Mouse (Mus musculus) kidney, postnatal 0 days (tissue): Measurements from ENCODE around the gene Cbr1. TPM values are rescaled to one million over a fixed set of nuclear protein-coding genes. Genes with fewer than 3 reads are reported as not detected.

Source experiments
- ATAC-seq: fragments of 200-750 bp; cut with Nextera tagmentation; replicated peaks from 2 replicates; pipeline ENCODE4 v1.8.0; 2017; ENCODE audit warnings: low read depth, moderate number of reproducible peaks, moderate TSS enrichment, moderate library complexity; ENCODE audit not compliant: low FRiP score
- DNase-seq: peaks from one replicate; pipeline ENCODE4 v3.0.0-alpha.2; 2016; ENCODE audit warnings: low spot score
- H3K27ac ChIP-seq: fragments of 300-500 bp; sonication (generic); 2 replicates; pipeline ENCODE4 v1.5.1; 2014; ENCODE audit warnings: mild to moderate bottlenecking
- H3K27me3 ChIP-seq: fragments of 300-500 bp; sonication (generic); 2 replicates; pipeline ENCODE4 v1.6.1; 2014; ENCODE audit warnings: low read length, mixed read lengths; ENCODE audit not compliant: insufficient read depth
- H3K36me3 ChIP-seq: fragments of 300-500 bp; sonication (generic); 2 replicates; pipeline ENCODE4 v1.6.1; 2014; ENCODE audit warnings: low read length, mixed read lengths; ENCODE audit not compliant: insufficient read depth
- H3K4me1 ChIP-seq: fragments of 300-500 bp; sonication (generic); replicated peaks from 2 replicates; pipeline ENCODE4 v1.6.1; 2014; ENCODE audit warnings: antibody characterized with exemption, low read length, mixed read lengths; ENCODE audit not compliant: insufficient read depth
- H3K4me2 ChIP-seq: fragments of 300-500 bp; sonication (generic); 2 replicates; pipeline ENCODE4 v1.6.1; 2014; ENCODE audit warnings: mild to moderate bottlenecking, low read length, moderate library complexity, mixed read lengths
- H3K4me3 ChIP-seq: fragments of 300-500 bp; sonication (generic); replicated peaks from 2 replicates; pipeline ENCODE4 v1.5.1; 2014; ENCODE audit warnings: low read depth, low read length
- H3K9ac ChIP-seq: fragments of 300-500 bp; sonication (generic); 2 replicates; pipeline ENCODE4 v1.6.1; 2014; ENCODE audit warnings: low read depth, low read length
- H3K9me3 ChIP-seq: fragments of 300-500 bp; sonication (generic); replicated peaks from 2 replicates; pipeline ENCODE4 v1.6.1; 2016; ENCODE audit warnings: low read length, inconsistent platforms, mixed read lengths
- CTCF ChIP-seq: IDR thresholded peaks from 2 replicates; pipeline ENCODE4 v1.5.1; 2016; ENCODE audit warnings: antibody characterized with exemption, low read depth, mild to moderate bottlenecking, moderate library complexity
- WGBS: fragments of 180-500 bp; shearing (Covaris S2); extraction: QIAGEN DNeasy Blood & Tissue Kit; methylation state at CpG from one replicate; pipeline ENCODE4 v1.1.7; 2014; 5-methylcytosine and 5-hydroxymethylcytosine counted together
- polyA plus RNA-seq: library from polyadenylated mRNA; unstranded; fragments of >200 nt; fragmentation: Nextera tagmentation; extraction: Ambion mirVana; gene quantifications from 2 replicates; pipeline ENCODE4 v1.2.1, GENCODE M21; 2015

Cbr1 gene
- polyA plus RNA-seq, 1 experiment from 2014 or later, result 299 TPM

- TF ChIP-seq CTCF, result no peak
- no peak for DNase-seq
- no peaks in the 10 kb centered on the region for H3K4me1 ChIP-seq
- no peaks in the 10 kb centered on the region for H3K27me3 ChIP-seq
- no peak for ATAC-seq
- no peak overlapping the region for H3K4me3 ChIP-seq
- no peak overlapping the region for H3K4me2 ChIP-seq
- no peaks in the 10 kb centered on the region for H3K9me3 ChIP-seq
- peaks cover 9% of the 10 kb centered on the region; the same call in 1 of the 2 replicates for H3K36me3 ChIP-seq
- 69% methylated on average over 8 of the region's 8 CpGs for WGBS
- H3K27ac ChIP-seq, result no peak overlapping the region
- H3K9ac ChIP-seq, result no peak overlapping the region
These were observed 19.3 kb upstream of the Cbr1 start for GRCm38 (mm10) chr16:93586382-93586781.

- H3K27ac ChIP-seq, result no peak overlapping the region
- 82% methylated on average over 4 of the region's 4 CpGs for WGBS
- no peaks in the 10 kb centered on the region for H3K4me1 ChIP-seq
- H3K4me2 ChIP-seq, result no peak overlapping the region
- no peak for TF ChIP-seq CTCF
- peaks cover 9% of the 10 kb centered on the region; the same call in 1 of the 2 replicates for H3K36me3 ChIP-seq
- no peak overlapping the region for H3K9ac ChIP-seq
- H3K27me3 ChIP-seq, result no peaks in the 10 kb centered on the region
- ATAC-seq, result no peak
- H3K4me3 ChIP-seq, result no peak overlapping the region
- H3K9me3 ChIP-seq, result no peaks in the 10 kb centered on the region
- no peak for DNase-seq
These were observed 17.4 kb upstream of the Cbr1 start for GRCm38 (mm10) chr16:93588281-93588680.

DNA sequence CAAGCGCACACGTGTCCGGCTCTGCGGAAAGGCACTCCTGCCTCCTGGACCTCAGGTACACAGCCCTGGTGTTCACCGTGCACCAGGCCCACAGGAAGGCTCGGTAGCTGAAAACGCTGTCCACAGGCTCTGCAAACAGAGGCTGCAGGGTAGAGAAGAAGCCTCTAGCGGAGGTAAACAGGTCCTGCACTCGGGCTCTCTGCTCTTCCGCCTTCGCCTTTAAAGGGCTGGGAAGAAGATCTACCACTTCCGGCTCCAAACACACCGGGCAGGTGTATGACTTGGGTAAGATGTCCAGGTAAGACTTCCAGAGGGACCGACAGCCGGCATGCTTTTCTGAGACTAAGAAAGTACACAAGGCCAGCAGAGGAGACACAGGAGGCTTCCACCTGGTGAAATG lies 14.7 kb upstream of the Cbr1 start:
- Histone ChIP-seq H3K36me3 (peaks cover 6% of the 10 kb centered on the region; the same call in 1 of the 2 replicates), H3K4me2 (no peak overlapping the region), H3K9ac (no peak overlapping the region), H3K4me3 (no peak overlapping the region), H3K27me3 (no peaks in the 10 kb centered on the region), H3K27ac (no peak overlapping the region), H3K4me1 (no peaks in the 10 kb centered on the region), H3K9me3 (no peaks in the 10 kb centered on the region)
- 95% methylated on average over 15 of the region's 15 CpGs for WGBS
- DNase-seq (no peak), ATAC-seq (no peak)
- TF ChIP-seq CTCF, result no peak

DNA sequence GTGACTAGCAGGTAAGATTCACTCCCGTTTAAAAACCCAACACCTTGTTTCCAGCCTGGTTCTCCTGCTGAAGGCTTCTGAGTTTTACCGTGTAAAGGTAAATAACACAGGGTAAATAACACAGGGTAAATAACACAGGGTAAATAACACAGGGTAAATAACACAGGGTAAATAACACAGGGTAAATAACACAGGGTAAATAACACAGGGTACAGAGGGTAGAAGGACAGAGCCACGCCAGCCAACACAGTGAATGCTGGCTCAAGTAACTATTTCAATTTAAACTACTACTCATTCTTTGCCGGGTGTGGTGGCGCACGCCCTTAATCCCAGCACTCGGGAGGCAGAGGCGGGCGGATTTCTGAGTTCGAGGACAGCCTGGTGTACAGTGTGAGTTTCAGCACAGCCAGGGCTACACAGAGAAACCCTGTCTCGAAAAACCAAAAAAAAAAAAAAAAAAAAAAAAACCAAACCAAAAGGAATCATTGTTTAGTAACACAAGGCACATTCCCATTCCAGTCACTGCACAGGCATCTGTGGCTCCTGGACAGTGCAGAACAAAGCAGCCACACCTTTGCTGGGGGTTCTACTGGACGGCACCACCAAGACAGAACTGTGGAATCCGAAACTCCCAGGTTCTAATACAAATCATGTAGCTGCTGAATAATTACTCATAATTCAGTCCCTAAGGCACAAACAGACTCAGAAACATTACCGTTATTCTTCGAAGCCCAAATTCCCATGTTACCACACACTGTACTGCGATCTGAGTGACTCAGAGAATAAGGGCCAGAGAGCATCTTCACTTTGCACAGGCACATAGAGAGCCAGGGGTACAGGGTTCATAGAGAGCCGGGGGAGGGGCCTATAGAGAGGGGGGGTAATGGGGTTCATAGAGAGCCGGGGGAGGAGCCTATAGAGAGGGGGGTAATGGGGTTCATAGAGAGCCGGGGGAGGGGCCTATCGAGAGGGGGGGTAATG lies 13.9 kb upstream of the Cbr1 start:
- 94% methylated on average over 20 of the region's 20 CpGs for WGBS
- no peaks in the 10 kb centered on the region for H3K4me1 ChIP-seq
- no peak for ATAC-seq

DNA sequence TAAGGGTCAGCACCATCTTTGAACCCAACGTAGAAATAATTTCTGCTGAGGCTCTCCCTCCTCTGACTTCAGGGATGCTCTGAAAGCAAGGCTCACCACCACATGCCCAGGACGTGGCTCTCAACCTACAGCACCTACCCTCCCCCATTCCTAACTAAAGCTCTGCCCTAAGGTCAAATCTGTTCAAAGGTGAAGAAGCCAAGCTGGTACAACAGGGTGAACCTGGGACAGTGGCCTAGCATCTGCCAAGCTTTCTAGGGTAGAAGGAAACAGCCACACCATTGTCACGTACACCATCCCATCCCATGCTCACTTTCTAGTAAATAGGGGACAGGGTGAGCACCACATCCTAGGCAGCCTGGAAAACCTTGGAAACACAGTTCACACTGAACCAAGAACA lies 12.9 kb upstream of the Cbr1 start:
- Histone ChIP-seq H3K4me2 (no peak overlapping the region), H3K4me3 (no peak overlapping the region), H3K27ac (no peak overlapping the region), H3K9me3 (no peaks in the 10 kb centered on the region), H3K36me3 (peaks cover 6% of the 10 kb centered on the region; the same call in 1 of the 2 replicates), H3K9ac (no peak overlapping the region), H3K4me1 (no peaks in the 10 kb centered on the region), H3K27me3 (no peaks in the 10 kb centered on the region)
- DNase-seq (no peak), ATAC-seq (no peak)
- no peak for TF ChIP-seq CTCF
- 90% methylated on average over 3 of the region's 3 CpGs for WGBS

More for the DNA sequence above, 13.9 kb upstream of the Cbr1 start:
- Histone ChIP-seq H3K4me2 (no peak overlapping the region), H3K9me3 (no peaks in the 10 kb centered on the region), H3K27ac (no peak overlapping the region), H3K9ac (no peak overlapping the region), H3K27me3 (no peaks in the 10 kb centered on the region), H3K36me3 (peaks cover 6% of the 10 kb centered on the region; the same call in 1 of the 2 replicates), H3K4me3 (no peak overlapping the region)
- no peak for DNase-seq
- TF ChIP-seq CTCF, result no peak

- Histone ChIP-seq H3K4me1 (no peaks in the 10 kb centered on the region), H3K27me3 (no peaks in the 10 kb centered on the region), H3K4me3 (no peak overlapping the region), H3K36me3 (peaks cover 6% of the 10 kb centered on the region; the same call in 1 of the 2 replicates), H3K27ac (no peak overlapping the region), H3K9ac (no peak overlapping the region), H3K4me2 (no peak overlapping the region), H3K9me3 (no peaks in the 10 kb centered on the region)
- DNase-seq, result no peak
- no peak for TF ChIP-seq CTCF
- no peak for ATAC-seq
- WGBS, result 94% methylated on average over 8 of the region's 8 CpGs
These were observed 12.2 kb upstream of the Cbr1 start for GRCm38 (mm10) chr16:93593406-93593805.
